Mouse (Mus musculus): Measurements from ENCODE around the gene Mrtfa.

DNA sequence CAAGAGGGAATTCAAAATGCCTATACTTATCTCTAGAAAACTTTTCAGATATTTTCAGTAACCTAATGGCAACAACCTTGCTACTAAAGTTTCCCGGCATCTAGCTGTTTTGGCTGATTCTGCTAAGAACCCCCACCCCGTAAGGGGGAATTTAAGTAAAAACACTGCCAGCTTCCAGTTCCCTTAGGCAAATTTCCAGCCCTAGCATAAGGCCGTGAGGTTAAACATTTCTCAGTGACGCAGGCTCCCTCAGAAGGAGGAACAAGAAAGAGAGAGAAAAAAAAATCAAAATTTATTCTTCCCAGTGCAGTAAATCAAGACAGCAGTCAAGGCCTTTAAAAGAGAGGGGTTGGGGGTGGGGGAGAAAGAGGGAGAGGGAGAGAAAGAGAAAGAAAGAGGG is 107.3 kb downstream of the Mrtfa start:
- no peak for TF ChIP-seq POLR2A (IDR thresholded peaks at IDR 0.05; ENCODE audit: low read depth, low read length)
- TF ChIP-seq CTCF (IDR thresholded peaks at IDR 0.05; ENCODE audit: extremely low read depth, insufficient read depth, insufficient read length, insufficient replicate concordance), result no peak
